Mouse (Mus musculus) neutrophil, adult 59 days (primary cell): ENCODE measurements around the gene Spaca1. TPM values are rescaled to one million over a fixed set of nuclear protein-coding genes. Genes with fewer than 3 reads are reported as not detected.

Experiments
- total RNA-seq, 2 experiments: library from RNA; stranded (reverse); gene quantifications; 1 replicate in 1 of 2; 2 replicates in 1 of 2; pipeline ENCODE4 v1.2.4; 2023

Gene Spaca1
- total RNA-seq, result not detected

GRCm38 (mm10) chr4:34049571-34050255, at the start of gene Spaca1:
Gene Spaca1, minus strand, starts transcription at chr4:34050191.

Other genes with a start within 250 kb of the Spaca1 start
- not detected for gene Cnr1, start 125.6 kb downstream of the Spaca1 start, total RNA-seq